Mouse (Mus musculus): ENCODE measurements around the gene Tenm1.

GRCm38 (mm10) chrX:42967611-42968010, 461.3 kb downstream of the Tenm1 start:
- TF ChIP-seq CTCF (IDR thresholded peaks at IDR 0.05; ENCODE audit: low read depth, low read length): no peak
- TF ChIP-seq POLR2AphosphoS5 (IDR thresholded peaks at IDR 0.05; ENCODE audit: insufficient replicate concordance, low read depth, low read length): no peak

Measured in G1E (cell line).